Mouse (Mus musculus): ENCODE measurements around the gene Rtf2.

Gene Rtf2

GRCm38 (mm10) chr2:172439843-172440639 is at the start of gene Rtf2:
TSS of gene Rtf2 (plus strand) at chr2:172440556.
- peak; percentile 99 to 100 for DNase-seq (ENCODE audit: low spot score in 2 of 2)

GRCm38 (mm10) chr2:172392041-172392521 is 48.3 kb upstream of the Rtf2 start:
- peak; percentile 69 to 76 for DNase-seq (ENCODE audit: low spot score in 2 of 2)

GRCm38 (mm10) chr2:172393391-172394051 is 46.8 kb upstream of the Rtf2 start, which contains the start of gene Cass4:
TSS of gene Cass4 (plus strand) at chr2:172393794.
- DNase-seq (ENCODE audit: low spot score in 2 of 2): no peak

GRCm38 (mm10) chr2:172394052-172394392 is 46.3 kb upstream of the Rtf2 start:
- DNase-seq (ENCODE audit: low spot score in 2 of 2): no peak

- DNase-seq (ENCODE audit: low spot score in 2 of 2): no peak
Observed at GRCm38 (mm10) chr2:172394671-172395070, 45.7 kb upstream of the Rtf2 start.

GRCm38 (mm10) chr2:172395961-172396360 is 44.4 kb upstream of the Rtf2 start:
- DNase-seq (ENCODE audit: low spot score in 2 of 2): no peak

GRCm38 (mm10) chr2:172399901-172400300 is 40.5 kb upstream of the Rtf2 start:
- no peak for DNase-seq (ENCODE audit: low spot score in 2 of 2)

GRCm38 (mm10) chr2:172401116-172401825 is 39.1 kb upstream of the Rtf2 start:
- DNase-seq (ENCODE audit: low spot score in 2 of 2): no peak

GRCm38 (mm10) chr2:172404239-172404638 is 36.1 kb upstream of the Rtf2 start:
- no peak for DNase-seq (ENCODE audit: low spot score in 2 of 2)

GRCm38 (mm10) chr2:172405011-172405410 is 35.3 kb upstream of the Rtf2 start:
- DNase-seq (ENCODE audit: low spot score in 2 of 2): no peak

GRCm38 (mm10) chr2:172406173-172406572 is 34.2 kb upstream of the Rtf2 start:
- DNase-seq (ENCODE audit: low spot score in 2 of 2): no peak

GRCm38 (mm10) chr2:172407499-172407898 is 32.9 kb upstream of the Rtf2 start:
- no peak for DNase-seq (ENCODE audit: low spot score in 2 of 2)

- DNase-seq (ENCODE audit: low spot score in 2 of 2): no peak
Observed at GRCm38 (mm10) chr2:172410686-172411085, 29.7 kb upstream of the Rtf2 start.

GRCm38 (mm10) chr2:172411091-172411490 is 29.3 kb upstream of the Rtf2 start:
- DNase-seq (ENCODE audit: low spot score in 2 of 2): peak in 1 of 2 experiments; percentile 33

- DNase-seq (ENCODE audit: low spot score in 2 of 2): no peak
Observed at GRCm38 (mm10) chr2:172412454-172412853, 27.9 kb upstream of the Rtf2 start.

- DNase-seq (ENCODE audit: low spot score in 2 of 2): no peak
Observed at GRCm38 (mm10) chr2:172413273-172413672, 27.1 kb upstream of the Rtf2 start.

GRCm38 (mm10) chr2:172413894-172414293 is 26.5 kb upstream of the Rtf2 start:
- DNase-seq (ENCODE audit: low spot score in 2 of 2): no peak

- DNase-seq (ENCODE audit: low spot score in 2 of 2): no peak
Observed at GRCm38 (mm10) chr2:172416218-172416617, 24.1 kb upstream of the Rtf2 start.

GRCm38 (mm10) chr2:172416876-172417275 is 23.5 kb upstream of the Rtf2 start:
- no peak for DNase-seq (ENCODE audit: low spot score in 2 of 2)

- no peak for DNase-seq (ENCODE audit: low spot score in 2 of 2)
Observed at GRCm38 (mm10) chr2:172418208-172418607, 22.1 kb upstream of the Rtf2 start.

GRCm38 (mm10) chr2:172430609-172431008 is 9.7 kb upstream of the Rtf2 start:
- DNase-seq (ENCODE audit: low spot score in 2 of 2): no peak

- no peak for DNase-seq (ENCODE audit: low spot score in 2 of 2)
Observed at GRCm38 (mm10) chr2:172433746-172434145, 6.6 kb upstream of the Rtf2 start.
